Mouse (Mus musculus) midbrain, embryonic 16.5 days (tissue): ENCODE measurements at regions not wholly inside any gene's neighbourhood (a gene's known extent, or its start where the extent isn't known, plus 50 kb on each side); places are given as distances from the start of the nearest gene placed in this dataset.

Experiments used
- ATAC-seq: fragments of 200-750 bp; cut with Nextera tagmentation; 2 replicates; pipeline ENCODE4 v1.8.0; 2017; ENCODE audit warnings: moderate TSS enrichment
- H3K27ac ChIP-seq: fragments of 300-500 bp; sonication (generic); 2 replicates; pipeline ENCODE4 v1.5.1; 2014; ENCODE audit warnings: mild to moderate bottlenecking, low read length, mixed read lengths
- H3K27me3 ChIP-seq: fragments of 300-500 bp; sonication (generic); 2 replicates; pipeline ENCODE4 v1.6.1; 2014; ENCODE audit warnings: low read depth, low read length, mixed read lengths; ENCODE audit not compliant: control insufficient read depth, insufficient read depth
- H3K36me3 ChIP-seq: fragments of 300-500 bp; sonication (generic); 2 replicates; pipeline ENCODE4 v1.6.1; 2014; ENCODE audit warnings: mild to moderate bottlenecking, low read length, moderate library complexity, mixed read lengths; ENCODE audit not compliant: control insufficient read depth, insufficient read depth
- H3K4me1 ChIP-seq: fragments of 300-500 bp; sonication (generic); 2 replicates; pipeline ENCODE4 v1.6.1; 2014; ENCODE audit warnings: mild to moderate bottlenecking, low read length, mixed read lengths; ENCODE audit not compliant: control insufficient read depth, insufficient read depth
- H3K4me2 ChIP-seq: fragments of 300-500 bp; sonication (generic); 2 replicates; pipeline ENCODE4 v1.6.1; 2014; ENCODE audit warnings: mild to moderate bottlenecking, low read length, mixed read lengths
- H3K4me3 ChIP-seq: fragments of 300-500 bp; sonication (generic); 2 replicates; pipeline ENCODE4 v1.5.1; 2014; ENCODE audit warnings: low read depth, mild to moderate bottlenecking, low read length, moderate library complexity, mixed read lengths
- H3K9ac ChIP-seq: fragments of 300-500 bp; sonication (generic); 2 replicates; pipeline ENCODE4 v1.6.1; 2014; ENCODE audit warnings: low read depth, low read length, mixed read lengths
- H3K9me3 ChIP-seq: fragments of 300-500 bp; sonication (generic); replicated peaks from 2 replicates; pipeline ENCODE4 v1.6.1; 2014; ENCODE audit warnings: mild to moderate bottlenecking, low read length, mixed read lengths; ENCODE audit not compliant: control insufficient read depth, poor library complexity, severe bottlenecking
- WGBS: fragments of 180-500 bp; shearing (Covaris S2); extraction: QIAGEN DNeasy Blood & Tissue Kit; methylation state at CpG from one replicate; pipeline ENCODE4 v1.1.7; 2014; 5-methylcytosine and 5-hydroxymethylcytosine counted together

DNA sequence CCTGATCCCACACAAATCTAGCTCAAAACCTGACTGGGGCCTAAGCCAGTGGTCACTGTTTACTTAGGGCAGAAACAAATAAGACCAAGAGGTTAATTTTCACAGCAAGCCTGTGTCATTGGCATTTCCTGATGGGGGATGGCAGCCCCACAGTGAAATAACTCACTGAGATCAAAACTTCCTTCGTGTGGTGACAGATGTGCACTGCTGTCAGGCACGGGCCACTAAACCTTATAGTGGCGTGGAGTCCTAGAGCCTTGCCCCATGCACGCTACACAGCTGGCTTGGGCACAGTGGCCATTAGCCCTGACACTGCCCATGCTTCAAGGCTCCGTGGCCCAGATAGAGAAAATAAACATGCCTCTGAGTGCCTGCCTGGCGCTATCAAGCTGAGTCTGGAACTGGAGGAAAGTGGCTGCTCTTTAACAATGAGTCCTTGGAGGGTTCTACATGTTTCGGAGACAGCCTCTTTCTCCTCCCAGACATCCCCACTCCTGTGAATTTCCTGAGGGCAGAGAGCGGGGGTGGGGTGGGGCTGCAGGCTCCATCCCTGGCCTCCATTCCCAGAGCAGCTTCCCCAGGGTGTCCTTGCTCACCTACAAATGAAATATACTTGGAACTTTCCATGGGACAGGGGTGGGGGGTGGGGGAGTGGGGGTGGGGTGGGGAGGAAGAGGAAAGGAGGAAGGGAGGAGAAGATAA is 52.9 kb upstream of the Lrpap1 start:
- no peaks in the 10 kb centered on the region for H3K27me3 ChIP-seq
- H3K36me3 ChIP-seq, result no peaks in the 10 kb centered on the region
- no peaks in the 10 kb centered on the region for H3K9me3 ChIP-seq
- no peak overlapping the region for H3K27ac ChIP-seq
- no peak overlapping the region for H3K4me2 ChIP-seq
- H3K4me3 ChIP-seq, result no peak overlapping the region
- H3K9ac ChIP-seq, result no peak overlapping the region
- WGBS, result 54% methylated on average over 8 of the region's 8 CpGs
- no peak for ATAC-seq
- H3K4me1 ChIP-seq, result no peaks in the 10 kb centered on the region

- H3K36me3 ChIP-seq, result no peaks in the 10 kb centered on the region
- no peaks in the 10 kb centered on the region for H3K4me1 ChIP-seq
- no peak overlapping the region for H3K9ac ChIP-seq
- ATAC-seq, result no peak
- H3K4me3 ChIP-seq, result no peak overlapping the region
- no peak overlapping the region for H3K27ac ChIP-seq
- no peaks in the 10 kb centered on the region for H3K9me3 ChIP-seq
- WGBS, result 68% methylated on average over 7 of the region's 7 CpGs
- no peak overlapping the region for H3K4me2 ChIP-seq
- H3K27me3 ChIP-seq, result no peaks in the 10 kb centered on the region
These were observed 50.8 kb upstream of the Lrpap1 start for GRCm38 (mm10) chr5:35156371-35156770.

GRCm38 (mm10) chr5:35155717-35156116 is 50.2 kb upstream of the Lrpap1 start:
- no peak for ATAC-seq
- H3K27me3 ChIP-seq, result no peaks in the 10 kb centered on the region
- H3K27ac ChIP-seq, result no peak overlapping the region
- no peaks in the 10 kb centered on the region for H3K9me3 ChIP-seq
- no peaks in the 10 kb centered on the region for H3K36me3 ChIP-seq
- H3K4me2 ChIP-seq, result no peak overlapping the region
- no peak overlapping the region for H3K4me3 ChIP-seq
- 69% methylated on average over 3 of the region's 3 CpGs for WGBS
- no peaks in the 10 kb centered on the region for H3K4me1 ChIP-seq
- no peak overlapping the region for H3K9ac ChIP-seq
